Comparison of ENCODE assay signal across 8 mouse cellular contexts in the genomic region with DNA sequence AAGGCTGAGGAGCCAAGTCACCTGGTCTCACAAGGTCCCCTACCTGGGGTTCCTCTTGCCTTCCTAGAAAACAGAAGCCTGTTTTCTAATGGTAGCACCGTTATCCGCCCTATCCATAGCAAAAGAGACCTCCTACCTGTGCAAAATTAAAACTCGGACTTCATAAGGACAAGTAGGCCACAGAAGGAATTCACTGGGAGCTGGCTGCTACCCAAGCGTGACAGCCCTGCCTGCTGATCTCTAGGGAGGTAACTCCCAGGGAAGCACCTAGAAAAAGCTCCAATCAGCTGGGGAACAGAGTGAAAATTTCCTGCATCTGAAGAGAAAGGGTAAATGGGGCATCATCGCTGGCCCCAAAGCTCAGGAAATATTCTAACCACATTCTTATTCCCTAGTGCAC. TPM values are rescaled to one million over a fixed set of nuclear protein-coding genes. Genes with fewer than 3 reads are reported as not detected.
DNase-seq lines count a peak whose midpoint lies in the region; ATAC-seq and TF ChIP-seq lines count a peak whose summit lies in the region.

A gene (minus strand): TSS at position 349 of the 400 bp plus-strand sequence.

- no peak within 1 kb of the TSS for H3K27ac ChIP-seq in embryonic facial prominence, embryonic 15.5 days (replicated peaks)
- H3K27ac ChIP-seq in intestine, embryonic 16.5 days (ENCODE audit: low read length), result no peak within 1 kb of the TSS
- peak within 1 kb of the TSS; percentile 40; the same call in 1 of the 2 replicates for H3K27ac ChIP-seq in limb, embryonic 10.5 days
- no peak within 1 kb of the TSS for H3K27ac ChIP-seq in small intestine, adult 2 months (ENCODE audit: insufficient read depth, low read depth, low read length)

- no peak for DNase-seq in left cerebral cortex, adult 18-20 months (ENCODE audit: low spot score in 2 of 2)
- DNase-seq in left cerebral cortex, adult 11 months (ENCODE audit: low spot score), result no peak
- no peak for DNase-seq in limb, embryonic 10.5 days (ENCODE audit: low spot score)
- no peak for DNase-seq in gastrocnemius, adult 8-10 months (ENCODE audit: low spot score in 2 of 2)
- no peak for DNase-seq in gastrocnemius, postnatal 14 days

- H3K27me3 ChIP-seq in embryonic facial prominence, embryonic 15.5 days, result no peaks in the 10 kb centered on the region
- 0 out of 2 replicates have a peak, but pooled peaks cover 8% of the 10 kb centered on the region for H3K27me3 ChIP-seq in intestine, embryonic 16.5 days (replicated peaks; ENCODE audit: control insufficient read depth, insufficient read depth, low read length)
- H3K27me3 ChIP-seq in limb, embryonic 10.5 days (ENCODE audit: low read depth, poor library complexity, severe bottlenecking), result peaks cover 29% of the 10 kb centered on the region
- H3K27me3 ChIP-seq in small intestine, adult 2 months (ENCODE audit: control insufficient read depth, insufficient read depth, low read length), result no peaks in the 10 kb centered on the region

- H3K4me1 ChIP-seq in embryonic facial prominence, embryonic 15.5 days, result peaks cover 4% of the 10 kb centered on the region; the same call in 1 of the 2 replicates
- H3K4me1 ChIP-seq in intestine, embryonic 16.5 days (ENCODE audit: control insufficient read depth, insufficient read depth, low read length), result peaks cover 2% of the 10 kb centered on the region; the same call in 1 of the 2 replicates
- H3K4me1 ChIP-seq in limb, embryonic 10.5 days, result peaks cover 12% of the 10 kb centered on the region
- no peaks in the 10 kb centered on the region for H3K4me1 ChIP-seq in small intestine, adult 2 months (ENCODE audit: control insufficient read depth, insufficient read depth, insufficient read length, low read length)

- TF ChIP-seq CTCF in small intestine, adult 2 months (IDR thresholded peaks at IDR 0.05; ENCODE audit: extremely low read depth, insufficient read length, insufficient replicate concordance, low read depth, low read length), result no peak

- WGBS in embryonic facial prominence, embryonic 15.5 days, result 36% methylated on average over 5 of the region's 5 CpGs
- 52% methylated on average over 5 of the region's 5 CpGs for WGBS in intestine, embryonic 16.5 days
- 46% methylated on average over 5 of the region's 5 CpGs for WGBS in limb, embryonic 10.5 days
- WGBS in small intestine, adult 2 months, result 52% methylated on average over 5 of the region's 5 CpGs

- no peaks in the 10 kb centered on the region for H3K36me3 ChIP-seq in embryonic facial prominence, embryonic 15.5 days
- H3K36me3 ChIP-seq in intestine, embryonic 16.5 days (ENCODE audit: control insufficient read depth, insufficient read depth, low read length), result no peaks in the 10 kb centered on the region
- no peaks in the 10 kb centered on the region for H3K36me3 ChIP-seq in limb, embryonic 10.5 days
- H3K36me3 ChIP-seq in small intestine, adult 2 months (ENCODE audit: control insufficient read depth, insufficient read depth, low read length), result no peaks in the 10 kb centered on the region

- peak within 1 kb of the TSS; percentile 49 for H3K4me3 ChIP-seq in embryonic facial prominence, embryonic 15.5 days (replicated peaks)
- H3K4me3 ChIP-seq in intestine, embryonic 16.5 days (ENCODE audit: low read length), result peak within 1 kb of the TSS; percentile 50
- H3K4me3 ChIP-seq in limb, embryonic 10.5 days, result peak within 1 kb of the TSS; percentile 60
- peak within 1 kb of the TSS; percentile 20; the same call in 1 of the 2 replicates for H3K4me3 ChIP-seq in small intestine, adult 2 months (ENCODE audit: low read depth, low read length)

- no peak for ATAC-seq in embryonic facial prominence, embryonic 15.5 days (ENCODE audit: insufficient number of reproducible peaks, low FRiP score, low TSS enrichment, low read depth)
- ATAC-seq in intestine, embryonic 16.5 days, result 0 out of 2 replicates have a peak, but pooled peaks have one; percentile 7

- peak within 1 kb of the TSS; percentile 72 for H3K4me2 ChIP-seq in embryonic facial prominence, embryonic 15.5 days (replicated peaks)
- peak within 1 kb of the TSS; percentile 91 for H3K4me2 ChIP-seq in intestine, embryonic 16.5 days (ENCODE audit: low read depth, low read length)

- intact Hi-C loops in gastrocnemius, postnatal 14 days (cut with DNase I; ENCODE audit: low total_unique reads), result no loop called here

- H3K9me3 ChIP-seq in embryonic facial prominence, embryonic 15.5 days (replicated peaks), result no peaks in the 10 kb centered on the region
- H3K9me3 ChIP-seq in intestine, embryonic 16.5 days (ENCODE audit: control insufficient read depth, low read length), result no peaks in the 10 kb centered on the region
- H3K9me3 ChIP-seq in limb, embryonic 10.5 days (replicated peaks), result no peaks in the 10 kb centered on the region

- peak within 1 kb of the TSS; percentile 29; the same call in 1 of the 2 replicates for H3K9ac ChIP-seq in embryonic facial prominence, embryonic 15.5 days
- H3K9ac ChIP-seq in intestine, embryonic 16.5 days (ENCODE audit: low read depth, low read length), result peak within 1 kb of the TSS; percentile 55

- no peak for TF ChIP-seq POLR2A in small intestine, adult 2 months (IDR thresholded peaks at IDR 0.05; ENCODE audit: low read depth, low read length)

RNA-seq across cellular contexts. Expression of the gene that starts here (rescaled TPM):
- 100 to 1,000 TPM; 156 to 167 TPM for total RNA-seq in left cerebral cortex, adult 18-20 months (2021)
- 2.1 and 2.3 TPM in 2 replicates for polyA plus RNA-seq in embryonic facial prominence, embryonic 15.5 days (2015; fragmentation: Nextera tagmentation; extraction: Ambion mirVana)
- polyA plus RNA-seq in intestine, embryonic 16.5 days (2015; fragmentation: Nextera tagmentation; extraction: Ambion mirVana), result 0.24 and 0.36 TPM in 2 replicates
- 0.21 TPM in 1 of 2 replicates, not detected in the other for polyA plus RNA-seq in limb, embryonic 10.5 days (2016; fragmentation: Nextera tagmentation; extraction: Ambion mirVana)
- polyA plus RNA-seq in small intestine, adult 2 months (2012; rRNA removed), result 0.03 TPM in 1 of 2 replicates, not detected in the other
- under 1 TPM in 1 of 4 experiments, not detected in 3; 0.16 TPM for total RNA-seq in gastrocnemius, adult 8-10 months (2022)
- total RNA-seq in gastrocnemius, postnatal 14 days (2021), result under 1 TPM; 0.16 to 0.27 TPM

Comparison
In these comparisons a context has a peak if more than half of its experiments do, and no peak if none do; other contexts are left out.
1. RNA of the gene that starts here (total RNA-seq): 156 to 167 TPM in left cerebral cortex, adult 18-20 months; 0.16 to 0.27 TPM in gastrocnemius, postnatal 14 days and 0.16 TPM in gastrocnemius, adult 8-10 months; every median in the first group is over 100 times any median in the second.
2. Peak in ATAC-seq, H3K4me3 ChIP-seq, H3K9ac ChIP-seq and H3K4me2 ChIP-seq in intestine, embryonic 16.5 days; RNA of the gene not detected or under 1 TPM.
3. Peak in every context shown above with its lines, with median percentiles within 50 percentile points of each other: H3K4me3 ChIP-seq.